Mouse (Mus musculus) forebrain, embryonic 15.5 days (tissue): ENCODE results near the gene Fzd10. TPM values are rescaled to one million over a fixed set of nuclear protein-coding genes. Genes with fewer than 3 reads are reported as not detected.

Experiments
- ATAC-seq: fragments of 200-750 bp; cut with Nextera tagmentation; replicated peaks from 2 replicates; pipeline ENCODE4 v1.8.0; 2017; ENCODE audit warnings: mild to moderate bottlenecking, moderate TSS enrichment, moderate library complexity
- H3K27ac ChIP-seq: fragments of 300-500 bp; sonication (generic); replicated peaks from 2 replicates; pipeline ENCODE4 v1.5.1; 2015; ENCODE audit warnings: mild to moderate bottlenecking, inconsistent platforms
- H3K27me3 ChIP-seq: fragments of 300-500 bp; sonication (generic); 2 replicates; pipeline ENCODE4 v1.6.1; 2015; ENCODE audit warnings: inconsistent platforms
- H3K36me3 ChIP-seq: fragments of 300-500 bp; sonication (generic); 2 replicates; pipeline ENCODE4 v1.6.1; 2015; ENCODE audit warnings: mild to moderate bottlenecking, inconsistent platforms
- H3K4me1 ChIP-seq: fragments of 300-500 bp; sonication (generic); 2 replicates; pipeline ENCODE4 v1.6.1; 2015; ENCODE audit warnings: inconsistent platforms
- H3K4me2 ChIP-seq: fragments of 300-500 bp; sonication (generic); replicated peaks from 2 replicates; pipeline ENCODE4 v1.6.1; 2015; ENCODE audit warnings: mild to moderate bottlenecking, inconsistent platforms
- H3K4me3 ChIP-seq: fragments of 300-500 bp; sonication (generic); 2 replicates; pipeline ENCODE4 v1.5.1; 2015; ENCODE audit warnings: mild to moderate bottlenecking, inconsistent platforms
- H3K9ac ChIP-seq: fragments of 300-500 bp; sonication (generic); replicated peaks from 2 replicates; pipeline ENCODE4 v1.6.1; 2015; ENCODE audit warnings: mild to moderate bottlenecking, inconsistent platforms
- H3K9me3 ChIP-seq: fragments of 300-500 bp; sonication (generic); 2 replicates; pipeline ENCODE4 v1.6.1; 2016; ENCODE audit warnings: inconsistent platforms
- WGBS: fragments of 180-500 bp; shearing (Covaris S2); methylation state at CpG from one replicate; pipeline ENCODE4 v1.1.7; 2015; ENCODE audit warnings: mixed read lengths; 5-methylcytosine and 5-hydroxymethylcytosine counted together
- polyA plus RNA-seq: library from polyadenylated mRNA; unstranded; fragments of >200 nt; fragmentation: Nextera tagmentation; extraction: Ambion mirVana; gene quantifications from 2 replicates; pipeline ENCODE4 v1.2.1, GENCODE M21; 2015

The Fzd10 gene
- polyA plus RNA-seq, 1 experiment from 2014 or later, result 1.1 TPM

DNA sequence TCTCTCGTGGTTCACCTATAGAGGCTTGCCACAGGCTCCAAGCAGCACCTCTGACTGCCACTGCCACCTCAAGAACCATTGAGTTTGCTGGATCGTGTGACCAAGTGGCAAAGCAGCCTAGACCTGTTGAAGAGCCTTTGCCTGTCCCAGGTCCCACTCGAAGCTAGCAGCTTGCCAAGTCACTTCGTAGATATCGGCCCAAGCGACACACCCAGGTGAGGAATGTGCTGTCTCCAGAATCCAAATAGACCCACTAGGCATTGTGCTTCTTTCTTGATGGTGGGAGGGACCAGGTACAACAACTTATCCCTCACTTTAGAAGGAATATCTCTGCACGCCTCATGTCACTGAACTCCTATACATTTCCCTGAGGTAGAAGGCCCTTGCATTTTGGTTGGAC is 8.4 kb downstream of the Fzd10 start:
- Histone ChIP-seq H3K27ac (no peak overlapping the region), H3K27me3 (peaks cover 46% of the 10 kb centered on the region), H3K9me3 (no peaks in the 10 kb centered on the region), H3K4me2 (no peak overlapping the region), H3K36me3 (no peaks in the 10 kb centered on the region), H3K4me1 (peaks cover 4% of the 10 kb centered on the region; the same call in 1 of the 2 replicates), H3K4me3 (no peak overlapping the region), H3K9ac (no peak overlapping the region)
- no peak for ATAC-seq
- 93% methylated on average over 7 of the region's 7 CpGs for WGBS

DNA sequence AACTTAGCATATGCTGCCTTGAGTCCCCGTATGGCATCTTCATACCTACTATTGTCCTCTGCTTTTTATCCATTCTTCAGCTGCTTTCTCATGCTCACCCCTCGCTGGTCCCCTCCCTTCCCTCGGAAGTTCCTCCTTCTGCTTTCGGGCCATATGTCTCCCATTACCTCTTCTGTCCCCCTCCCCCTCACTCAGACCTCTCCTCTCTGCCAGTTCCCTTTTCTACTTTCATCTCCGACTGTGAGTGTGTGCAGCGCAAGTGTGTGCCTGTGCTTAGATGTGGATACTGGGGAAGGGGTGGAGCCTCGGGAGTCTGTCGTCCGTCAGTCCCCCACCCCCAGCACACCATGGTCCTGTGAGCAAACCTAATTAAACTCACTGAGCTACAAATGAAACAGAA is 17.0 kb downstream of the Fzd10 start:
- Histone ChIP-seq H3K4me3 (no peak overlapping the region), H3K4me1 (peaks cover 17% of the 10 kb centered on the region), H3K9me3 (no peaks in the 10 kb centered on the region), H3K4me2 (no peak overlapping the region; the same call in 1 of the 2 replicates), H3K36me3 (no peaks in the 10 kb centered on the region), H3K9ac (no peak overlapping the region), H3K27ac (no peak overlapping the region), H3K27me3 (0 out of 2 replicates have a peak, but pooled peaks cover 5% of the 10 kb centered on the region)
- 10% methylated on average over 9 of the region's 9 CpGs for WGBS
- ATAC-seq, result no peak

DNA sequence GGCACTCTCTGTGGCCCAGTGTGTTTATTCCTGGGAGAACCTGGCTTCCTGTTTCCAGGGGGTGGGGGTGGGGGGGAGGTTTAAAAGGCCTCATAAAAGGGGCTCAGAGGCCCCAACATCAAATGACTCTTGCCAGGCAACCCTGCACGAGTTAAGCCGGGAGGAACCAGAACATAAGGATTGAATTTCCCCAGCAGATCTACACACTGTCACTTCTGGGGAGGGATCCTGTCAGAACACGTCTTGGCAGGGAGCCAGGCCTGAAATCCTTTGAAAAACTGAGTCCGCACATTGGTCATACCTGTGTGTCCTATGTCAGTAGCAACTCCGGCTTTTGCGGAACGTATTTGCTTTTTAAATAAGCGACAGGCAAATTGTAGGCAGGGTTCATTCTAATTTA is 19.3 kb downstream of the Fzd10 start:
- Histone ChIP-seq H3K4me3 (no peak overlapping the region), H3K27me3 (0 out of 2 replicates have a peak, but pooled peaks cover 5% of the 10 kb centered on the region), H3K4me1 (peaks cover 17% of the 10 kb centered on the region), H3K36me3 (no peaks in the 10 kb centered on the region), H3K27ac (no peak overlapping the region), H3K4me2 (no peak overlapping the region), H3K9me3 (no peaks in the 10 kb centered on the region), H3K9ac (no peak overlapping the region)
- no peak for ATAC-seq
- WGBS, result 14% methylated on average over 8 of the region's 8 CpGs

DNA sequence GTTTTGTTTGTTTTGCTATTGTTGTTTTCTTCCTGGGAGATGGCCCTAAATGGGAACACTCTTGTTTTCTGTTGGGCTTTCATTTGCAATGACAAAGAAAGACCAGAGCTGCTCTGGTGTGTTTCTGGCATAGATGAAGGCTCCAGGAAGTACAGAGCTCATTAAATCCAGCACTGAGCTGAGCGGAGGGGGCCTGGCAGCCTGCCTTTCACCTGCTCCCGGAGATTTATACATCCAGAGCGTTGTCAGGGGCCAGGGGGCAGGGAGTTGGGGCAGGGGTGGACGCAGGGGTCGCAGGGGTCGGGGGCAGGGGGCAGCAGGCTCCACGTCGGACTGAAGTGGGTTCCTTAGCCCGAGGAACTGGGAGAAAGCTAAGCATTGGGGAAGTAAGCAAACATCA is 19.8 kb downstream of the Fzd10 start:
- no peak overlapping the region for H3K9ac ChIP-seq
- H3K9me3 ChIP-seq, result no peaks in the 10 kb centered on the region
- no peak overlapping the region for H3K27ac ChIP-seq
- peaks cover 17% of the 10 kb centered on the region for H3K4me1 ChIP-seq
- H3K4me2 ChIP-seq, result no peak overlapping the region
- WGBS, result 4% methylated on average over 9 of the region's 9 CpGs
- no peak for ATAC-seq
- H3K36me3 ChIP-seq, result no peaks in the 10 kb centered on the region
- no peak overlapping the region for H3K4me3 ChIP-seq
- 0 out of 2 replicates have a peak, but pooled peaks cover 5% of the 10 kb centered on the region for H3K27me3 ChIP-seq

GRCm38 (mm10) chr5:128627763-128628162 is 27.1 kb downstream of the Fzd10 start:
- Histone ChIP-seq H3K9me3 (no peaks in the 10 kb centered on the region), H3K36me3 (no peaks in the 10 kb centered on the region), H3K4me3 (no peak overlapping the region), H3K27me3 (no peaks in the 10 kb centered on the region), H3K4me2 (no peak overlapping the region), H3K27ac (no peak overlapping the region), H3K9ac (no peak overlapping the region), H3K4me1 (no peaks in the 10 kb centered on the region)
- 62% methylated on average over 5 of the region's 5 CpGs for WGBS
- ATAC-seq, result no peak

- H3K27me3 ChIP-seq, result no peaks in the 10 kb centered on the region
- no peak for ATAC-seq
- H3K27ac ChIP-seq, result no peak overlapping the region
- no peaks in the 10 kb centered on the region for H3K9me3 ChIP-seq
- H3K4me1 ChIP-seq, result no peaks in the 10 kb centered on the region
- H3K36me3 ChIP-seq, result no peaks in the 10 kb centered on the region
- WGBS, result 92% methylated on average over 9 of the region's 9 CpGs
- no peak overlapping the region for H3K4me3 ChIP-seq
- H3K9ac ChIP-seq, result no peak overlapping the region
- H3K4me2 ChIP-seq, result no peak overlapping the region
These were observed 36.0 kb downstream of the Fzd10 start for GRCm38 (mm10) chr5:128636648-128637047.

DNA sequence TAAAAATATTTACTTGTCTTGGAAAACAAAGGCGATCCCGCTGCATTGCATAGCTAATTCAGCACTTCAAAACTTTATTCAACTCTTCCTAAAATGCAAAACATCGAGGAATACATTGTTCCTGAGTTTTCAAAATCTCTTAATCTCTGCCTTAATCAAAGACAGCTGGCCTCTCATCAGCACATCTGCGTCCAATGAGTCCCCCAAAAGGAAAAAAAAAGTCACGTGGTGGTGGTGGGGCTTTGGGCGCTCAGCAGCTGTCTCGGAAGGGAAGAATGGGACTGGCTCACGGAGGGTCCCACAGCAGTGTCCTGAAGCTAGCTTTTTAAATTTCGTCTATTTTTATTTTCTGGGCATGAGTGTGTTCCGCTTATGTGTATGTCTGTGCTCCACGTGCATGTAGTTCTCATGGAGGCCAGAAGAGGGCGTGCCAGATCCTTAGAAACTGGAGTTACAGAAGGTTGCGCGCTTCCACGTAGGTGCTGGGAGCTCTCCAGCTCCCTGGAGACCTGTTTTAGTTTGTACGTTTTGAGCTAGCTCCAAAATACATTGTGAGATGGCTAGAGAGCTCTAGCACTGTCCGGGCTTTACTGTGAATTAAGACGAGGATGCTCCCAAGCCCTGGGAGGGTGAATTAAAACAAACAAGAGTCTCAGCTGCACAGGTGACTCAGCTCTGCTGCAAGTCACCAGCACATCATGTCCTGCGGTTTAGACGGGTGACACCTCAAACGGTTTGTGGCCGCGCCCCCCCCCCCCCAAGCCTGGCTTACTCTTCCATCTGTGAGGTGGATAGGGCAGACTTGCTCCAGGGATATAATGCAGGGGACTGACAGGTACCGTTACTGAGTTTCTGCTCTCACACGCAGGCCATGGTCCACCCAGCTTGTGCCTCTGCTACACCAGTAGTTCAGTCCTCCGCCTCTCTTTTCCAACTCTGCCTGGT is 36.7 kb downstream of the Fzd10 start:
- Histone ChIP-seq H3K27ac (no peak overlapping the region), H3K36me3 (no peaks in the 10 kb centered on the region), H3K4me3 (no peak overlapping the region), H3K4me2 (no peak overlapping the region), H3K9ac (no peak overlapping the region), H3K4me1 (no peaks in the 10 kb centered on the region), H3K9me3 (no peaks in the 10 kb centered on the region), H3K27me3 (no peaks in the 10 kb centered on the region)
- ATAC-seq, result no peak
- WGBS, result 89% methylated on average over 26 of the region's 26 CpGs

DNA sequence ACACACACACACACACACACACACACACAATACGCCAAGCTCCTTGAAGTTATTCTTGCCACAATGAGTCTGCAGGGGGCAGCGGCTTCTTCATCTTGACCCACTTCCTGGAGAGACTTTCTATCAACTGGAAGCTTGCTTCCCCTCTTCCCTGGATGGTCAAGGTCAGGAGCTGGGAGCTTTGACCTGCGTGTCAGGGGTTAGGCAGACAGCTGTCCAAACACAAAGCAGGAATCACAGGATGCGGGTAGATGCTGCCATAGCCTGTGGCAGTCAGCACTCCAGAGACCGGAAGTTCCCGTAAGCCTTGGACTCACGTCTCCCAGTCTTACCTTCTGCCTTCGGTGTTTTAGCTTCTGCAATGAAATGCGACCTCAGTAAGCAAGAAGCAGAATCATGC is 38.1 kb downstream of the Fzd10 start:
- WGBS, result 77% methylated on average over 9 of the region's 9 CpGs

GRCm38 (mm10) chr5:128643065-128643464 is 42.4 kb downstream of the Fzd10 start:
- no peak overlapping the region for H3K27ac ChIP-seq

More for the DNA sequence above, 38.1 kb downstream of the Fzd10 start:
- no peak overlapping the region for H3K9ac ChIP-seq
- H3K4me3 ChIP-seq, result no peak overlapping the region
- no peak overlapping the region for H3K27ac ChIP-seq
- H3K27me3 ChIP-seq, result no peaks in the 10 kb centered on the region
- no peak overlapping the region for H3K4me2 ChIP-seq
- no peaks in the 10 kb centered on the region for H3K4me1 ChIP-seq
- no peaks in the 10 kb centered on the region for H3K36me3 ChIP-seq
- ATAC-seq, result no peak
- H3K9me3 ChIP-seq, result no peaks in the 10 kb centered on the region

GRCm38 (mm10) chr5:128645720-128646119 is 45.1 kb downstream of the Fzd10 start:
- Histone ChIP-seq H3K4me1 (no peaks in the 10 kb centered on the region), H3K36me3 (no peaks in the 10 kb centered on the region), H3K4me3 (no peak overlapping the region), H3K4me2 (no peak overlapping the region), H3K9ac (no peak overlapping the region), H3K9me3 (no peaks in the 10 kb centered on the region), H3K27ac (no peak overlapping the region), H3K27me3 (no peaks in the 10 kb centered on the region)
- 73% methylated on average over 8 of the region's 8 CpGs for WGBS
- no peak for ATAC-seq

More at GRCm38 (mm10) chr5:128643065-128643464, 42.4 kb downstream of the Fzd10 start:
- Histone ChIP-seq H3K4me3 (no peak overlapping the region), H3K9ac (no peak overlapping the region), H3K4me1 (no peaks in the 10 kb centered on the region), H3K27me3 (no peaks in the 10 kb centered on the region), H3K4me2 (no peak overlapping the region), H3K9me3 (no peaks in the 10 kb centered on the region), H3K36me3 (no peaks in the 10 kb centered on the region)
- 73% methylated on average over 4 of the region's 4 CpGs for WGBS
- ATAC-seq, result no peak

DNA sequence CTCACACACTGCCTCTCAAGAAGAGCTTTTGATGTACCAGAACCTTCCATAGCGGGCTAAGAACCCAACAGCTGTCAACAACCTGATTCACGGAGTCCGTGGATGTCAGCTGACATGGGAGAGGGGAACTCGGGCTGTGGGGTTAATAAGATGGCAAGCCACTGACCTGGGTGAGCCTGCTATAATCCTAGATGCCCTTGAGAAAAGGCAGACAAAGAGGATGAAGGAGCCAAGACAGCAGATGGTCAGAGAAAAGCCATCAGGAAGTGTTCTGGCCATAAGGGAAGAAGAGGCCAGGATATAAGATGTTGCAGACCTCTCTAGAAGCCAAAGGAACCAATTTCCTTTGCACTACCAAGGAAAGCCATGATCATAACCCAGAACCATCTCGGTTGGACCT is 45.6 kb downstream of the Fzd10 start:
- Histone ChIP-seq H3K9me3 (no peaks in the 10 kb centered on the region), H3K36me3 (no peaks in the 10 kb centered on the region), H3K9ac (no peak overlapping the region), H3K4me3 (no peak overlapping the region), H3K27ac (no peak overlapping the region), H3K4me2 (no peak overlapping the region), H3K27me3 (no peaks in the 10 kb centered on the region), H3K4me1 (no peaks in the 10 kb centered on the region)
- 85% methylated on average over 5 of the region's 5 CpGs for WGBS
- ATAC-seq, result no peak

DNA sequence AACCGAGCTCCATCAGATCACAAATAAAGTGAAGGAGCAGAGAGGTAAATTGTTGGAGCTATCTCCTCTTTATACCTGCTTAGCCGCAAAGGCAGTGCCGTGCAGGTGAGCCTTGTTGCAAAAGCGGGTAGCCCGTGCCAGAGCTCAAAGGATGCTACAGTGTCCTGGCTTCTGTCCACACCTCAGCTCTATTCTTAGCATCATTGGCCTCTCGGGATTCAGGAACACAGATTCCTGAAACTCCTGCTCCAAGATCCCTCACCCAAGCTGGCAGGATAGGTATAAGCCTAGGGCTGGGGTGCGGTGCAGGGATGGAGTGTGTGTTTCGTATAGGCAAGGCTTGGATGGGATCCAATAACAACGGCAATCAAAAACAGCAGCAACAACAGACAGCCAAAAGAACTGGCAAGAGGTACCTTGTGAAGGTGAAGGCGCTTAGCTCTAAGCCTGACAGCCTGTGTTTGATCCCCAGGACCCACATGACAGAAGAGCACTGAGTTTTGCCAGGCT is 46.6 kb downstream of the Fzd10 start:
- no peak for ATAC-seq
- H3K4me3 ChIP-seq, result no peak overlapping the region

More for the DNA sequence above, 46.6 kb downstream of the Fzd10 start:
- Histone ChIP-seq H3K27ac (no peak overlapping the region), H3K27me3 (no peaks in the 10 kb centered on the region), H3K4me2 (no peak overlapping the region), H3K9me3 (no peaks in the 10 kb centered on the region), H3K4me1 (no peaks in the 10 kb centered on the region), H3K36me3 (no peaks in the 10 kb centered on the region), H3K9ac (no peak overlapping the region)
- WGBS, result 72% methylated on average over 10 of the region's 10 CpGs
